Mouse (Mus musculus): ENCODE measurements around the gene Mast3. TPM values are rescaled to one million over a fixed set of nuclear protein-coding genes. Genes with fewer than 3 reads are reported as not detected.

Mast3 gene
- polyA plus RNA-seq, 1 experiment from 2014 or later = 9.4 TPM

- H3K4me1 ChIP-seq (ENCODE audit: control insufficient read depth in 2 of 2, insufficient read depth in 2 of 2, low read length in 2 of 2) = peaks cover 22 to 32% of the 10 kb centered on the region in 2 experiments
- no peaks in the 10 kb centered on the region for H3K27me3 ChIP-seq (ENCODE audit: control insufficient read depth, insufficient read depth, low read length)
- no peak overlapping the region for H3K4me3 ChIP-seq (ENCODE audit: control insufficient read depth in 1 of 2, insufficient read depth in 1 of 2, low read depth in 1 of 2, low read length in 2 of 2)
- no peak overlapping the region for H3K9ac ChIP-seq (ENCODE audit: low read length)
- H3K9me3 ChIP-seq (ENCODE audit: control insufficient read depth, low read length) = no peaks in the 10 kb centered on the region
- WGBS = 85% methylated on average over 9 of the region's 9 CpGs
- ATAC-seq (ENCODE audit: insufficient number of reproducible peaks, insufficient read depth, low FRiP score, low read depth) = no peak
- H3K4me2 ChIP-seq (ENCODE audit: low read length) = no peak overlapping the region
- no peak overlapping the region for H3K27ac ChIP-seq (replicated peaks in 1 of 2; ENCODE audit: control insufficient read depth in 1 of 2, insufficient read depth in 1 of 2, low read depth in 2 of 2, low read length in 2 of 2)
- peaks cover 61% of the 10 kb centered on the region for H3K36me3 ChIP-seq (ENCODE audit: control insufficient read depth, insufficient read depth, low read length)
Measured at GRCm38 (mm10) chr8:70772890-70773289, 32.0 kb downstream of the Mast3 start.

GRCm38 (mm10) chr8:70772075-70772474 is 32.8 kb downstream of the Mast3 start:
- Histone ChIP-seq H3K36me3 (ENCODE audit: control insufficient read depth, insufficient read depth, low read length) (peaks cover 63% of the 10 kb centered on the region), H3K9ac (ENCODE audit: low read length) (no peak overlapping the region), H3K4me3 (ENCODE audit: control insufficient read depth in 1 of 2, insufficient read depth in 1 of 2, low read depth in 1 of 2, low read length in 2 of 2) (no peak overlapping the region), H3K27me3 (ENCODE audit: control insufficient read depth, insufficient read depth, low read length) (no peaks in the 10 kb centered on the region), H3K4me1 (ENCODE audit: control insufficient read depth in 2 of 2, insufficient read depth in 2 of 2, low read length in 2 of 2) (peaks cover 21 to 28% of the 10 kb centered on the region in 2 experiments), H3K4me2 (ENCODE audit: low read length) (no peak overlapping the region), H3K9me3 (ENCODE audit: control insufficient read depth, low read length) (no peaks in the 10 kb centered on the region), H3K27ac (replicated peaks in 1 of 2; ENCODE audit: control insufficient read depth in 1 of 2, insufficient read depth in 1 of 2, low read depth in 2 of 2, low read length in 2 of 2) (no peak overlapping the region)
- WGBS = 91% methylated on average over 13 of the region's 13 CpGs
- ATAC-seq (ENCODE audit: insufficient number of reproducible peaks, insufficient read depth, low FRiP score, low read depth) = no peak

- Histone ChIP-seq H3K4me1 (ENCODE audit: control insufficient read depth in 2 of 2, insufficient read depth in 2 of 2, low read length in 2 of 2) (peaks cover 25 to 36% of the 10 kb centered on the region in 2 experiments), H3K27ac (replicated peaks in 1 of 2; ENCODE audit: control insufficient read depth in 1 of 2, insufficient read depth in 1 of 2, low read depth in 2 of 2, low read length in 2 of 2) (no peak overlapping the region), H3K4me2 (ENCODE audit: low read length) (no peak overlapping the region), H3K9me3 (ENCODE audit: control insufficient read depth, low read length) (no peaks in the 10 kb centered on the region), H3K36me3 (ENCODE audit: control insufficient read depth, insufficient read depth, low read length) (peaks cover 63% of the 10 kb centered on the region), H3K9ac (ENCODE audit: low read length) (no peak overlapping the region), H3K4me3 (ENCODE audit: control insufficient read depth in 1 of 2, insufficient read depth in 1 of 2, low read depth in 1 of 2, low read length in 2 of 2) (no peak overlapping the region), H3K27me3 (ENCODE audit: control insufficient read depth, insufficient read depth, low read length) (no peaks in the 10 kb centered on the region)
- no peak for ATAC-seq (ENCODE audit: insufficient number of reproducible peaks, insufficient read depth, low FRiP score, low read depth)
- 86% methylated on average over 7 of the region's 7 CpGs for WGBS
Measured at GRCm38 (mm10) chr8:70771217-70771616, 33.6 kb downstream of the Mast3 start.

- Histone ChIP-seq H3K9me3 (ENCODE audit: control insufficient read depth, low read length) (no peaks in the 10 kb centered on the region), H3K4me3 (ENCODE audit: control insufficient read depth in 1 of 2, insufficient read depth in 1 of 2, low read depth in 1 of 2, low read length in 2 of 2) (no peak overlapping the region), H3K27ac (replicated peaks in 1 of 2; ENCODE audit: control insufficient read depth in 1 of 2, insufficient read depth in 1 of 2, low read depth in 2 of 2, low read length in 2 of 2) (no peak overlapping the region), H3K9ac (ENCODE audit: low read length) (no peak overlapping the region), H3K27me3 (ENCODE audit: control insufficient read depth, insufficient read depth, low read length) (no peaks in the 10 kb centered on the region), H3K4me1 (ENCODE audit: control insufficient read depth in 2 of 2, insufficient read depth in 2 of 2, low read length in 2 of 2) (peaks cover 28 to 37% of the 10 kb centered on the region in 2 experiments), H3K36me3 (ENCODE audit: control insufficient read depth, insufficient read depth, low read length) (peaks cover 63% of the 10 kb centered on the region), H3K4me2 (ENCODE audit: low read length) (no peak overlapping the region)
- no peak for ATAC-seq (ENCODE audit: insufficient number of reproducible peaks, insufficient read depth, low FRiP score, low read depth)
- WGBS = 91% methylated on average over 13 of the region's 13 CpGs
Measured at GRCm38 (mm10) chr8:70770748-70771147, 34.1 kb downstream of the Mast3 start.

- no peak overlapping the region for H3K9ac ChIP-seq (ENCODE audit: low read length)
- H3K4me3 ChIP-seq (ENCODE audit: control insufficient read depth in 1 of 2, insufficient read depth in 1 of 2, low read depth in 1 of 2, low read length in 2 of 2) = no peak overlapping the region
- H3K36me3 ChIP-seq (ENCODE audit: control insufficient read depth, insufficient read depth, low read length) = peaks cover 60% of the 10 kb centered on the region
- no peaks in the 10 kb centered on the region for H3K9me3 ChIP-seq (ENCODE audit: control insufficient read depth, low read length)
- H3K27me3 ChIP-seq (ENCODE audit: control insufficient read depth, insufficient read depth, low read length) = no peaks in the 10 kb centered on the region
- H3K4me2 ChIP-seq (ENCODE audit: low read length) = no peak overlapping the region
- ATAC-seq (ENCODE audit: insufficient number of reproducible peaks, insufficient read depth, low FRiP score, low read depth) = no peak
- WGBS = 68% methylated on average over 12 of the region's 12 CpGs
- H3K4me1 ChIP-seq (ENCODE audit: control insufficient read depth in 2 of 2, insufficient read depth in 2 of 2, low read length in 2 of 2) = peaks cover 21 to 34% of the 10 kb centered on the region in 2 experiments
- no peak overlapping the region for H3K27ac ChIP-seq (replicated peaks in 1 of 2; ENCODE audit: control insufficient read depth in 1 of 2, insufficient read depth in 1 of 2, low read depth in 2 of 2, low read length in 2 of 2)
Measured at GRCm38 (mm10) chr8:70769858-70770257, 35.0 kb downstream of the Mast3 start.

- no peak overlapping the region for H3K27ac ChIP-seq (replicated peaks in 1 of 2; ENCODE audit: control insufficient read depth in 1 of 2, insufficient read depth in 1 of 2, low read depth in 2 of 2, low read length in 2 of 2)
- H3K4me3 ChIP-seq (ENCODE audit: control insufficient read depth in 1 of 2, insufficient read depth in 1 of 2, low read depth in 1 of 2, low read length in 2 of 2) = no peak overlapping the region
- peaks cover 55% of the 10 kb centered on the region for H3K36me3 ChIP-seq (ENCODE audit: control insufficient read depth, insufficient read depth, low read length)
- WGBS = 11% methylated on average over 26 of the region's 26 CpGs
- H3K4me1 ChIP-seq (ENCODE audit: control insufficient read depth in 2 of 2, insufficient read depth in 2 of 2, low read length in 2 of 2) = peaks cover 20 to 30% of the 10 kb centered on the region in 2 experiments
- no peaks in the 10 kb centered on the region for H3K9me3 ChIP-seq (ENCODE audit: control insufficient read depth, low read length)
- no peak overlapping the region; the same call in 1 of the 2 replicates for H3K9ac ChIP-seq (ENCODE audit: low read length)
- no peak; the same call in 1 of the 2 replicates for ATAC-seq (ENCODE audit: insufficient number of reproducible peaks, insufficient read depth, low FRiP score, low read depth)
- H3K4me2 ChIP-seq (ENCODE audit: low read length) = no peak overlapping the region
- no peaks in the 10 kb centered on the region for H3K27me3 ChIP-seq (ENCODE audit: control insufficient read depth, insufficient read depth, low read length)
Measured at GRCm38 (mm10) chr8:70769359-70769758, 35.5 kb downstream of the Mast3 start.

GRCm38 (mm10) chr8:70768956-70769355 is 35.9 kb downstream of the Mast3 start:
- Histone ChIP-seq H3K27ac (replicated peaks in 1 of 2; ENCODE audit: control insufficient read depth in 1 of 2, insufficient read depth in 1 of 2, low read depth in 2 of 2, low read length in 2 of 2) (no peak overlapping the region), H3K4me3 (ENCODE audit: control insufficient read depth in 1 of 2, insufficient read depth in 1 of 2, low read depth in 1 of 2, low read length in 2 of 2) (no peak overlapping the region), H3K36me3 (ENCODE audit: control insufficient read depth, insufficient read depth, low read length) (peaks cover 54% of the 10 kb centered on the region), H3K9ac (ENCODE audit: low read length) (no peak overlapping the region), H3K27me3 (ENCODE audit: control insufficient read depth, insufficient read depth, low read length) (no peaks in the 10 kb centered on the region), H3K4me2 (ENCODE audit: low read length) (no peak overlapping the region), H3K4me1 (ENCODE audit: control insufficient read depth in 2 of 2, insufficient read depth in 2 of 2, low read length in 2 of 2) (peaks cover 16 to 26% of the 10 kb centered on the region in 2 experiments), H3K9me3 (ENCODE audit: control insufficient read depth, low read length) (no peaks in the 10 kb centered on the region)
- 84% methylated on average over 16 of the region's 16 CpGs for WGBS
- no peak for ATAC-seq (ENCODE audit: insufficient number of reproducible peaks, insufficient read depth, low FRiP score, low read depth)

GRCm38 (mm10) chr8:70768231-70768776 is 36.5 kb downstream of the Mast3 start:
- no peak overlapping the region for H3K9ac ChIP-seq (ENCODE audit: low read length)
- 90% methylated on average over 32 of the region's 32 CpGs for WGBS
- H3K9me3 ChIP-seq (ENCODE audit: control insufficient read depth, low read length) = no peaks in the 10 kb centered on the region
- ATAC-seq (ENCODE audit: insufficient number of reproducible peaks, insufficient read depth, low FRiP score, low read depth) = no peak
- H3K4me3 ChIP-seq (ENCODE audit: control insufficient read depth in 1 of 2, insufficient read depth in 1 of 2, low read depth in 1 of 2, low read length in 2 of 2) = no peak overlapping the region
- no peaks in the 10 kb centered on the region for H3K27me3 ChIP-seq (ENCODE audit: control insufficient read depth, insufficient read depth, low read length)
- H3K4me2 ChIP-seq (ENCODE audit: low read length) = no peak overlapping the region
- peaks cover 11 to 19% of the 10 kb centered on the region in 2 experiments; a peak in 3 of 4 replicates for H3K4me1 ChIP-seq (ENCODE audit: control insufficient read depth in 2 of 2, insufficient read depth in 2 of 2, low read length in 2 of 2)
- H3K36me3 ChIP-seq (ENCODE audit: control insufficient read depth, insufficient read depth, low read length) = peaks cover 51% of the 10 kb centered on the region
- H3K27ac ChIP-seq (replicated peaks in 1 of 2; ENCODE audit: control insufficient read depth in 1 of 2, insufficient read depth in 1 of 2, low read depth in 2 of 2, low read length in 2 of 2) = no peak overlapping the region
